Mouse (Mus musculus) kidney, adult 8-10 months (tissue): ENCODE results near the gene Adam1a.

Experiments used
- DNase-seq, 2 experiments: peaks; one replicate each; pipeline ENCODE4 v3.0.0; 2022

Gene Adam1a

DNA sequence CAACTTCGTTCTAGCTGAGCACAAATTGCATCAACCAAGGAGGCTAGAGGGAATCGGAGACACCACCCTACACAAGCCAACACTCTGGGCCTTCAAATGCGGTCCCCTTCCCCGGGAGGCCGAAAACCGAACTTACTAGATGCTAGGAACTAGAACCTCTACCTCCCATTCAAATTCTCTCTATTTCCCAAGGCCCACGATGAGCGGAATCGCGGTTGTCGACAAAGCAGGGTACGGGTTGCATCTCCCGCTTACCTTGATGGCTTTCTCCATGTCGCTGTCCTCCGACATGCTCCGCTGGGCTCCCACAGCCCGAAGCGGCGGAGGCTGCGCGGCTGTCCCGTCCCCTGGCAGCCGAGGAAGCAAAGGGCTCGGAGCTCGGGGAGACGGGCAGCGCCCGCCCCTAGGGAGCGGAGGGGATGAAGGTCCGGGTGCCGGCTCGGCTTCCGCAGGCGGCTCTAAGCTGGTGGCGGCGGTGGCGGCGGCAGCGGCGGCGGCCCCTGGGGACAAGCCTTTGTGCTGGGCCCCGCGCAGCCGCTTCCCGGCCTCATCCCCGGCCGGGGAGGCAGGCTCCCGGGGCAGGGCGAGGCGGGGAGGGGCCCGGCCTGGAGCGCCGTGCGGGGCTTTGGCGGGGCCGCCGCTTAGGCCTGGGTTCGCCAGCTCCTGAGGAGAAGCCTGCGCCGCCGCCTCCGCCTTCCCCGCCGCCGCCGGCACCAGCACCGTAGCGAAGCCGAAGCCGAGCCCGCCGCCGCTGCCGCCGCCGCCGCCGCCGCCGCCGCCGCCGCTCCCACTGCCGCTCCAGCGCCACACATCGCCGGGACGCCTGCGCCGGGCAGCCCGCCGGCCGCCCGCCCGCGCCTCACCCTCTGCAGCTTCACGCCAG is at the start of gene Adam1a, which contains the start of gene Gm42878:
Gene Adam1a, minus strand, starts transcription at position 573 of the 883 bp plus-strand sequence.
Gene Gm42878, minus strand, starts transcription at position 573 of the 883 bp plus-strand sequence.
- peak in 1 of 2 experiments; percentile 27 for DNase-seq

DNA sequence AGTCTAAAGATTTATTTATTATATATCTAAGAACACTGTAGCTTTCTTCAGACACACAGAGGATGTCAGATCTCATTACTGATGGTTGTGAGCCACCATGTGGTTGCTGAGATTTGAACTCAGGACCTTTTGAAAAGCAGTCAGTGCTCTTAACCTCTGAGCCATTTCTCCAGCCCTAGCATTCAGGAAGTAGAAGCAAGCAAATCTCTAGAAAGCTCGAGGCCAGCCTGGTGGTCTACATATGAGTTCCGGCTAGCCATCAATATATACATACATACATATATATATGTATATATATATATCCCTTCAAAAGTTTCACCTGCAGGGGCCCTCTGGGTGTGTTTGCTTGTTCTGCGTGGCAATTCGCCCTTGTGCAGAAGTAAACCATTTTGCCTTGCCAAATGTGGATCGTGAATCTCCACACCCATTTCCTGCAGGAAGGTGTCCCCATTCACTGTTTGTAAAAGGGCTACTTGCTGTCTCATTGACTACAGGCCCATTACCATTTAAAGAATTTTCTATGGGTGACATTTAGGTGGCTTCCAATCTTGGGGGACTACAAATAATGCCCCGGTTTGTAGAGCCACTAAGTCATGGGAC is 49.5 kb upstream of the Adam1a start:
- no peak for DNase-seq

DNA sequence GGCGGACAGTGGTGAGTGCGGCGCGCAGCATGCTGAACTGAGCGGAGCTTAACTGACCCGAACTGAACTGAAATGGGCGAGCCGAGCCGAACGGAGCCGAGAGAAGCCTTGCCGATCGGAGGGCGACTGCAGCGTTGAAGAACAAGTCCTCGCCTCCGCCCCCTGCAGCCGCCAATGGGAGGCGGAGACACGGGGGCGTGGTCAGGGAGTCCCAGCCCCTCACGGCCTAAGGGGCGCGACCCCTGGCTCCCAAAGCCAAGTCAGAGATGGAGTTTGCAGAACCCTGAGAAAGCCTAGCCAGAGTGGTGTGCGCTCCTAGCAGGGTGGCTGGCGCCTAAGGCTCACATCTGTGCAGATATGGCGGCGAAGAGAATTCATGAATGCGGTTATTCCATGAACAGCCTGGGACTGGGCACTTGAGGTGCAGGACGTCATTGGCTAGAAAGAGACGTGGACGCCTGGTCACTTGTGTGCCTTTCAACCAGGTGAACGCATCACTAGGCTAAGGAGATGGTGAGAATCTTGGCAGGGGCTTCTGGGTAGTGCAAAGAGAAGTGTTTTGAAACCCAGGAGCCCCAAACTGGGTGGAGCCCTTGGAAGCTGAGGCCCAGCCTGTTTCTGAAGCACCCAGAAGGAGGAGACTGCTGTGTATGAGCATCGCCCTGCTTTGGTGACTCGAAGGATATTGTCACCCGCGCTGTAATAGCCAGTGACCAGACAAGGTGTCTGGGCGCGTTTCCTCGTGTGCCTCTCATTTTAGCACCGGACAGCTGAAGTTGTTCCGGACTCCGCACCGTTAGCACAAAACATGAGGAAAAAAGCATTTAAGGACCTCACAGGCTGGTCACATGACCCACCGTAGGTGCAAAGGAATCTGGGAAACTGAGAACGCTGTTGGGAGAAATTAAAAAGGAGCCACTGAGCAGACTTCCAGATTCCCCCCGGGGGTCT is 48.4 kb upstream of the Adam1a start, which contains the start of gene Aldh2:
Gene Aldh2, minus strand, starts transcription at position 374 of the 951 bp plus-strand sequence.
- DNase-seq, result peak; percentile 90 to 91

DNA sequence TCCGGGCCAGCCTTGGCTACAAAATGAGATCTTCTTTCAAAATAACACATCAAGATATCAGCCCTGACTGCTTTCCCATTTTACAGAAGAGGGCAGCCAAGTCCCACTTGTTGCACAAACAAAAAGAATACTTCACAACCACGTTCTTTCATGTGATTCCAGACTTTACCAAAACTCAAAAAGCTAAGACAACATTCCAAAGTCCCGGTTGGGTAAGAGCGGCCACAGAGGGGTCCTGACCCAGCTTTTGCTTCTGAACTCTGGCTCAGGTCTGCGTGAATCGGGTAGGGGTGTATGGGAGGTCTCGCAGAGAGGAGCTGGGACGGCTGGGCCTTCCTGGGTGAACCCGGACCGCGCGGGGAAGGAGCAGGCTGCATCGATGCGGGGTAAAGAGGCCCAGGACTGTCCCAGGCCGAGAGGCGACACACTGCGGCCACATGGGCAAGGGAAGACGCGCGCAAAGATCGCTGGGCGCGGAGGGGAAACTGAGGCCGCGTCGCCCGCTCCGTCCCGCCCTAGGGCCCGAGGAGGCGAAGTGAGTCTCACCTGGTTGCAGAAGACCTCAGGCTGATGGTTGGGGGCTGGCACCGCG is 47.6 kb upstream of the Adam1a start:
- DNase-seq, result no peak

DNA sequence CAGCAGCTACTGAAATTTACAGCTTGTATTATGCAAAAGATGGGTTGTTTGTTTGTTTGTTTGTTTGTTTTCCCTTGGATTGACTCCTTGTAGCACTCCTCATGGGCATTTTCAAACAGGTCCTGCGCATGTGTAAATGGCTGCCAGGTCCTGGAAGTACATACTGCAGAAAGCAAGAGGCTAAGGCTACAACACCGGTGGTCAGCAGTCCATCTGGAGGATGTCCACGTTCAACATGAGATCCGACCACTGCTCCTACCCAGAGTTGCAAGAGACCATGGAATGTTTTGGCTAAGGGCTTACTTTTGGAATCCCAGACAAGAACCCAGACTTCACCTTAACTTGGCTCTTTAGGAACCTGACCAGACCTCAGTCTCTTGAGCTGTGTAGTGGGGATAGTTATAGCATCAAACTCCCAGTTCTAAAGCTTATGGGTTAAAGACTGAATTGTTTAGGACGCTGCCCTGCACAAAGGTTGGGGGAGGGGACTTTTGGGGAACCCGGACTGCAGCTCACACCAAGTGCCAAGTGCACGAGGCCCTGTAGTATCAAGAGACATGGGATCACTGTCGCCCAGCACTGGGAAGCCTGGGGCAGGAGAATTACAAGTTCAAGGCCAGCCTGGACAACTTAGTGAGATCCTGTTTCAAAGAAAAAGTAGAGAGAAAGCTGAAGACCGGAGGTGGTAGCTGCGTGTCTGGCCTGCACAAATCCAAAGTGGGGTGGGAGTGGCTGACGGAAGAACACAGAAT is 47.0 kb upstream of the Adam1a start:
- DNase-seq, result no peak

DNA sequence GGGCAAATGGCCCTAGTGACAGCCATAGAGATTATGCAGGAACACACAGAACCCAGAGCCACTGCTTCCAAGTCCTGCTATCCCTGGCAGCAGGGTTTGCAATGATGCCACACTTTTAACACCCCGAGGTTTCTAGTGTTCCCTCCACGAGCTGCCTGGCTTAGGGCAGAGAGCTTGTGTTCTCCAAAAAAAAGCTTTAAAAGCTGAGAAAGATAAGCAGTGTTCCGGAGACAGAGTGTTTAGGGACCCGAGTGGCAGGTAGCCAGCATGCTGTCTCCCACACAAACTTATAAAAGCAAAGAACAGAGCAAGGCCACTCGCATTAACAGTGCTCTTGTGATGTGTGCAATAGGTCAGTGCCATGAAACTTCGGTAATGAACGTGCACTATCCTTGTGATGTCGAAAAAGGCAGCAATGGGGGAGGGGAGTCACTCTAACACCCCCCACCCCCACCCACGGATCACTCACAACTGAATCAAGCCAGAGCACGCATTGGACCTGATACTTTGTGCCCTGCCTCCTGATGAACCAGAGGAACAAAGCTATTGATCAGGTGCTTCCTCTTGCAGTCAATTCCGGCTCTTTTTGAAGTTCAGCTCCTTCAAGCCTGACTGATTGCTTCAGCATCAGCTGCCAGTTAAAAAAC is 46.3 kb upstream of the Adam1a start:
- no peak for DNase-seq

DNA sequence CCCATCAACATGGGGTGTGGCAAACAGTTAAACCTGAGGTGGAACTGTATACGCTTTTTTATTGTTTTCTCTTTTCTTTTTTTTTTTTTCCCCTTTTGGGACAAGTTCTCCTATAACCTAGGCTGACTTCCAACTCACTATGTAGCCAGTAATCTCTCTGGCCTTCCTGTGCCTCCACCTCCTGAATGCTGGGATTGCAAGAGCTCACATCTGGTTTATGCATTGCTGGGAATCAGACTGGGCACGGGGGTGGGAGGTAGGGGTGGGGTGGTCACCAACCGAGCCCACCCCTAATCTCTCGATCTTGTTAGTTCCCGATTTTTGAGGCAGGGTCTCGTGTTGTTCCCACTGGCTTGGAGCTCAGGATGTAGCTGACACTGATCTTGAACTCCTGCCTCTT is 44.6 kb upstream of the Adam1a start:
- DNase-seq, result no peak

DNA sequence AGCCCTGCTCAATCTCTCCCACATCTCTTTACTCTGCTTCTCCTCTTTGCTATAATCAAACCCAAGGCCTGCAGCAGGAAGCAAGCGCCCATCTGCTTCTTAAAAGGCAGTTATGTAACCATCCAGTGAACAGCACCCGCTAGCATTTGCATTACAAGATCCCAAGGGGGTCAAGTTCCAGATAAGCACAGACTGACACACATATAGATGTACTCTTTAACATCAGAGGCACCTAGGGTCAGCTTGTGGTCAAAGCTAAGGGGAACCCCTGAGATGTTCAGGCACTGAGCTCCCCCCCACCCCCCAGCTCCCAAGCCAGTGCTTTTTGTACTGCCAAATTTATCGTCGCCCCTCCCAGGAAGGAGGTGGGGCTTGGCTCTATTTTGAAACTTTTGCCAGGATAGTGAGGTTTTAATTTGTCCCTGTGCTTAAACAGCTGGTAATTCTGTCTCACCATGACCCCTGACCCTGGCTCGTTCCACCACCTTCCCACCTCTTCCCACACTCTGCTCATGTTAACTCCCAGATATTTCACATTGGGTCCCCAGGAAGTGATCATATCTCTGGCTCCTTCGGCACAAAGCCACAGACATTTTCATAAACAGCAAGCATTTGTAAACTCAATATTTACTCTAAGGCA is 41.2 kb upstream of the Adam1a start:
- peak in 1 of 2 experiments; percentile 47 for DNase-seq

DNA sequence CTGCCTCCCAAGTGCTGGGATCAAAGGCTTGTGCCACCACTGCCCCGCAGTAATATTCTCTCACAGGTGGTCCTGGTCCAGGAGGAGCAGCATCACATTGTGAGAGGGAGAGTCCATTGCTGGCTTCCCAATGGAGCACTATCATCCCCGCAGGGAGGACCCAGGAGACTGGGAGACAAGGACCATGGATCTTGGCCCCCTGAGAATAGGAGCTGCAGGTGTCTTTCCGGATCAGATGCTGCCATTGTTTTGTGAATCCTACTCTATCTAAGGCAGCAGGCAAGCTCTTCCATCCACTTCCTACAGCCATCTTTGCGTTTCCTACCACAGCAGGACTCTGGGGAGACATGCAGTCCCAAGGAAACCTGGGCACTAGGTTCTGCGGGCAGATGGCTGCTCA is 40.4 kb upstream of the Adam1a start:
- DNase-seq, result no peak

DNA sequence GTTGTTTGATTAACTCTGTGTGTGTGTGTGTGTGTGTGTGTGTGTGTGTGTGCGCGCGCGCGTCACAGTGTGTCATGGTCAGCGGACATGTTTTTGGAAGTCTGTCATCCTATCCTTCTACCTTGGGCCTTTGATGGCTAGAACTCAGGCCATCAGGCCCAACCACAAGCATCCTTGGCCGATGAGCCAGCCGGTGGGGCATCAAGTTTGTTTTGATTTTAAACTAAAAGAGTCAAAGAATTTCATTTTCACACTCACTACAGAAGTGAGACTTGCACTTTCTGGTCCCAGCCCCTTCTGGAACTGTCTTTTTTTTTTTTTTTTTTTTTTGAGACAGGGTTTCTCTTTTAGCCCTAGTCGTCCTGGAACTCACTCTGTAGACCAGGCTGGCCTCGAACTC is 39.7 kb upstream of the Adam1a start:
- DNase-seq, result no peak

DNA sequence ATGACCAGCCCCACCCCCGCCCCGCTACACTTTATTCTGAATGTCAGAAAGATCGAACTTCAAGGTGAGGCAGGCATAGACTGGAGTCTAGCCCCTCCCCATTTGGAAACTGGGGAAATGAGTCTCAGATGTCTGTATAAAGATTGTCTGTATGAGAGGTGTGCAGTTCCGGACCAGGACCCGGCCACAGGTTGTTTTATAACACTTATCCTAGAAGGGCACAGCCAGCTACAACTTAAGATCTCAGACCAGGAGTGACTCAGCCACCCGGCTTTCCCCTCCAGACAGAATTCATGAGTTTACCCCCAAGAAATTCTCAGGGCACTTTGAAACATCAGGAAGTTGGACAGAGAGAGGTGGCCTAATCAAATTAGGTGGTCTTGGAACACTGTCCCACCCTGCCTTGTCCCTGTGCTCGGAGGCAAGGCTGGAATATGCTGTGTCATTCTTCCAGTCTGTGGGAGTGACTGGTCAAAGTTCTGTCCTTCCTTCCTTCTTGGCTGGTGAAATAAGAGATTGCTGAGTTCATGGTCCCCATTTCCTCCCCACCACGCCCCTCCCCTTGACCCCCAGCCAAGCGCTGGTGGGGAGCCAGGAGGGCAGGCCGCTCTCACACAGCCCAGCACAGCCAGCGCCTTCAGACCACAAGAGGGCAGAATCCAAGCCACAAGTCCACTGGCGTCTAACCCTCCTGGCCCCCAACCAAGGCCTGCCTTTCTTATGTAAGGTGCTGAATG is 38.7 kb upstream of the Adam1a start:
- peak; percentile 99 for DNase-seq

DNA sequence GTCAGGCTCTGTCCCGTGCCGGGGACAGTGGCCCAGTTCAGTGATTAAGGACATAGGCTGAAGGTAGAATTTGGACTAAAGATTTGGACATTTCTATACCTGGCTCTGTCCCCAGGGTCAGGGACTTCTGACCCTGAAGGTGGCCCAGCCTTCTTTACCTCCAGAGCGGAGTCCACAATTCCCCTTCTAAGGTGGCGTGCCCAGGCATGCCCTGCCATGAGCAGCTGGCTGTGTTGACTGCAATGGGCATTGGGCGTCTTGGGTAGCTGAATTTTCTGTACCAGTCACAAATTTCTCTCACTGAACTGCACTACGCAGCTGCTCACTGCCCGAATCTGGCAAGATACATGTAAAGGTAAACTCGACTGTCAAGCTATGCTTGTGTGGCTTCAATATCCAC is 36.7 kb upstream of the Adam1a start:
- DNase-seq, result no peak

DNA sequence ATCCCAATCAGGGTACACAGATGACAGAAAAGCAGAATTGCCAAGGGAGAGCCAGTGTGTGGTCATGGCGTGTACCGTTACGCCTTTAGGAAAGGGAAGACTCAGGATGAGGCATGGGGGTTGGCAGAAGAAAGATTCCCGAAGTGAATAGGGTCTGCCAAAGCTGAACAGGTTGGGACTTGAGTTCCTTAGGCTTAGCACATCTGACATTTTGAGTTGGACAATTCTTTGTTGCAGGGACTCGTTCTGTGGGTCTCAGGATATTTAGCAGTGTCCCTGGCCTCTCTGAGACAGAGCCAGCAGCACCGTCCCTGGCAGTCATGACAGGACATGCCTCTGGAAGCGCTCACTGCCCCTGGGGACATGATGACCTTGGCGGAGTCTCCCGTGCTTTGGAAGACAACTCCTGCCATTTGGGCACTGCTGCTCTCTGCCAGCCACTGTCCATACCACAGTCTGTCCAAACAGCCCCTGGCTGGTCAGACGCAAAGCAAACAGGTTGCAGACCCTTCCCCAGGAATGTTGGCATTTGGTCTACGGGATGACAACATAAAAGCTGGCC is 31.7 kb upstream of the Adam1a start:
- DNase-seq, result no peak

DNA sequence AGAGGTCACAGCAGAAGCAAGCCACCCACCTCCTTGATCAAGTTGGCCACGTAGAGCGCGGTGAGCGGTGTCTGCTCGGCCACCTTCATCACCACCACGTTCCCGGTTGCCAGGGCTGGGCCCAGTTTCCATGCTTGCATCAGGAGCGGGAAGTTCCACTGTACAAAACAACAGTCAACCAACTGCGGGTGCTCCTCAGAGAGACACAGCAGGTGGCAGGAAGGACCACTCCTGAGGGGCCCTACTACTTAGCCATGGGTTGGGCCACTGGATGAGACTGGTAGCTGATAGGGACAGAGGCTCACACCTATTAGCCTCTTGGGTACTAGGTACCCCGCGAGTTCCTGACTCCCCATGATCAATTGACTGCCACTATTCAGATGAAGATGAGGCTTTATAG is 30.6 kb upstream of the Adam1a start:
- DNase-seq, result no peak

DNA sequence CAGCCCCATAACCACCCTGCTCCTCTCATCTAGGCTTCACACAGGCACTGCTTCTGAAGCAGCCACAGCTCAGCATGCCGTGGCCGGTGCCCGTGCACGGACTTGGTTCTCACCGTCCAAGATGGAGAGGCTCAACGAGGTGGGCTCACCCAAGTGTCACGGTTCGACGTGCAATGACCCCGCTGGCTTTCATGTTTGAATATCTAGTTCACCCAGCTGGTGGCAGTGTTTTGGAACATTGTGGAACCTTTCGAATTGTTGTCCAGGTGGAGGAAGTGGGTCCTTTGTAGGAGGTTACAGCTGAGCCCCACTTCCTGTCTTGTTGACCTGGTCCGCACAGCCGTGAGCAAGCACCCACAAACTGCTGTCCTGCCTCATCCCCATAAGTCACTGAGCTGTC is 28.9 kb upstream of the Adam1a start:
- no peak for DNase-seq

DNA sequence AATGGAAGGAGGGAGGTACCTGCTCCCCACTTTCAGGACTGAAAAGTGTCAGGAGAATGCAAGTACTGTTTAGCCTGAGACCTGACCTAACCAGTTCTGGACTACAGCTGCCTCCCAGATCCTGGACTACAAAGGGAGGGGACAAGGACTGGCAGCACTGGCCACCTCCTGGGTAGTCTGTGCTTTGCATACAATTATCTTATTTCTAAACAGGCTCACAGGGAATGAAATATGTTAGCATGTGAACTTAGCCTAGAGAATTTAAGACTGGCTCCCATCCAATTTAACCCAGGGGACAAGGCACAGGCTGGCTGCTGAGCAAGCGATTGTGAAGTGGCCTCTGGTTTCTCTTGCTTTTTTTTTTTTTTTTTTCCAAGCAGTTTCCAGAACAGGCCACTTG is 25.5 kb upstream of the Adam1a start:
- DNase-seq, result no peak

DNA sequence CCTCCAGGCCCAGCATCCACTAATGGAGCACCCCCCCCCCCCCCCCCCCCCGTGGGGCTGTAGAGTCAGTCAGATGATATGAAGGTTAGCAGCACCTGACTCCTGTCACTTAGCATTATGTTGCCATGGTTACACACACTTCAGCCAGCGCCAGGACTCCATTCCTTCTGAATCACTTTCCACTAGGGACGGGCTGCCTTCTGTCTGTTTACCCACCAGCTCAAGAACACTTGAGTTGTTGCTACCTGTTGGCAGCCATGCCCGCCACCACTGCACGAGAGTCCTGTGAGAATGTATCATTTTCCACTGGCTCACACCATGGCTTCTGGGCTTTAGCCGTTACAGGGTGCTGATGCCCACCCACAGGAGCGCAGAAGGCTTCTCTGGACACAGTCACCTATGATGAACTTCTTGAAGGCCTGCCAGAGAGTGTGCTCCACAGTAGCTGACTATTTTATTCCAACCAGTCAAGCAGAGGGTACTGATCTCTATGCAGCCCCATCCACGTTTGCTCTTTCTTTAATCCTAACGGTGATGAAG is 24.7 kb upstream of the Adam1a start:
- DNase-seq, result no peak

DNA sequence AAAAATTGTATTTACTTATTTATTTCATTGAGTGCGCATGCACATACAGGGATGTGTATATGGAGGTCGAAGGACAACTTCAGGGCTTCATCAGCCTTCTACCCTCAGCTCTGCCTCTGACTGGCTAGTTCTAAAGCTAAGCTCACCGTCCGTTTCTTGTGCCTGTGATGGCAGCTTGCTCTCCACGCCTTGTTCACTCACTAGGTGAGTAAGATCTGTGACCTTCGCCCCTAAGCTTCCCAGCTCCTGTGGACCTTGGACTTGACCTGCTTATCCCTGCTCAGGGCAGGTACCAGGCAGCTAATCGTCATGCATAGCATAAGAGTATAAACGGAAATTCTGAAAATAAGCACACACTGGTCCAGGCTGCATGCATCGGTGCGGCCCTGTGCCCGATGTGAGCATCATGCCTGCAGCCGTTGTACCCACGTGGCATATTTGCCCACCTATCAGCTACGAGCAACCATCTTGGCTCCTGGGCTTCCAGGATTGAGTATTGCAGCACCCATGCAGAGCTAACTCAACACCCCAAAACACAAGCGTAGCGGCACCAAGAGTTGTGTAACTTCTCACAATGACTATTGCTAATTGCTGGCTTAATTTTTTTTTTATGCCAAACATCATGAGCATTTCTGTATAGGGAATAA is 20.9 kb upstream of the Adam1a start:
- DNase-seq, result peak; percentile 82 to 84

DNA sequence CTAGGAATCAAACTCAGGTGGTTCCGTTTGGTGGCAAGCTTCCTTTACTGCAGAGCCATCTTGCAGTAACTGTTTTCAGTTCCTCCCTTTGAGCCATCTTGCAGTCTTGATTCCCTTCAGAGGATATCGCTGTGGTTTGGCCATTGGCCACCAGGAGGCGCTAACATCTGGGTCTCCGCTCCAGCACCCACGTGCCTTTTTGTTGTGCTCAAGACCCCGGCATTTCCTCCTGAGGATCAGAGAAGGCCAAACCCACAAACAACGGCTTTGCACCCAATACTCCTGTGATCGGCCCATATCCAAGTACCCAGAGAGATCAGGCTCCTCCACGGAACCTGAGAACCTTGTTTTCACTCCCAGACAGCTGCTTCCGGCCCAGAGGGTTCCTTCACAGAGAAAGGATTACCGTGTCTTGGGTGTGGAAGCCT is 19.2 kb upstream of the Adam1a start:
- DNase-seq, result peak; percentile 81 to 92
